Mouse (Mus musculus) ovary, postnatal 14 days (tissue): ENCODE measurements around the gene Ube2h.

Source experiments
- DNase-seq: peaks from one replicate; pipeline ENCODE4 v3.0.0; 2022; ENCODE audit warnings: low spot score

The Ube2h gene

DNA sequence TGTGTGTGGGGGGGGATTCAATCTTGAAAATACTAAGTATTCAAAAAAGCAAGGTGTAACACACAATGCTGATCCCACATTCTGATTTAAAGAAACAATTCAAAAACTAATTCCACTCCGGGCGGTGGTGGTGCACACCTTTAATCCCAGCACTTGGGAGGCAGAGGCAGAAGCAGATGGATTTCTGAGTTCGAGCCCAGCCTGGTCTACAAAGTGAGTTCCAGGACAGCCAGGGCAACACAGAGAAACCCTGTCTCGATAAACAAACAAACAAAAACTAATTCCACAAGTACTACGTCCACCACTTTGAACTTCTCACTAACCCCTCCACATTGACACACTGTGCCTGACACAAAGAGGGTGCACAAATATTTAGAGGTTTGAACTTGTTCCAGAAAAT, 4.7 kb downstream of the Ube2h start:
- DNase-seq, result no peak

DNA sequence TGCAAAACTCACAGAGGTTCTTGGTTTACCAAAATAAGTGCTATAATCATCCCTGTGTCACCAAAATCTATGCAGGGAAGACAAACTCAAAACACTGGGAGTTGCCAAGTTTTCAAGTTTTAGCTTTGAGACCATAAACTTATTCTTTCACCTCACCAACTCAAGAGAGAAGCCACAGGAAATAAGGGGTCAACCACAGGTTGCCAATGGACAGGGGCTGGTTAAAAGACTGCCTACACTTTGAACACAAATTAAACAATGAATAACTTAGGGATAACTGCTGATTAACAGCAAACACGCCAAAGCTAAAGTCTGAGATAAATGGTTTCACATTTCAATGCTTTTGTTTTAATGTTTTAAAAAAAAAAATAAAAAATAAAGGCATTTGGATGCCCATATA, 5.2 kb downstream of the Ube2h start:
- DNase-seq, result no peak

DNA sequence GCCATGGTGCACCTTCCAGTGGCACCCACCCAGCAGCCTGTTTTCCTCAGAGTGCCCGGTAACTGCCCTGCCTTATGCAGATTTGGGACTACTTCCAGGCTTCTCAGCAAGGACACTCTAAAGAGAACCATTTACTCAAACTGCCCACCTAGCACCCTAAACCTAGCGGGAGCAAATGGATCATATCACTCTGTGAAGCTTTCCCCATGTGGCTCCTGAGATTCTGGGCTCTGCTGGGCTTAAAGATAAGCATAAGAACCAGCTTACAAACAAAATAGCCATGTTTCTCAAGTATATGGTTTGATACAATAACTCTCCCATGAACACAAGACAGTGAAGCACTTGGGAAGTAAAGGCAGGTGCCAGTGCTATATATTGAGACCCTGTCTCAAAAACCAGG, 11.8 kb downstream of the Ube2h start:
- no peak for DNase-seq

DNA sequence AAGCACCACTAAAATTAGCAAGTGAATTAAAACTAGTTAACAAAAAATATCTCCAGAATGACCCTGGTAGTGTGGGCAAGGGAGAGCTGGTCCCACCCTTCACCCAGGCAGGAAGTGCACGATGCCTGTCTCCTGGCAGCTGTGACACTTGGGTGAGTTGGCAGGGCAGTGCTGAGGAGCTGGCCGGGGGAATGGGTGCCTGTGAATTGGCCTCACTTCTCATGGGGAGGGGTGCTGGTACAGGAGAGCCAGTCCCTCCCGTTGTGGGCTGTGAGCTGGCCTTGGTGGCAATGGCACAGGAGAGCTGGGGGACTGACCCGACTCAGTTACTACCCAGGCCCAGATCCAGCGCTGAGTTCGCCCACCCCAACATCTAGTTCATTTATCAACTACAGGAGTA, 16.4 kb downstream of the Ube2h start:
- no peak for DNase-seq

DNA sequence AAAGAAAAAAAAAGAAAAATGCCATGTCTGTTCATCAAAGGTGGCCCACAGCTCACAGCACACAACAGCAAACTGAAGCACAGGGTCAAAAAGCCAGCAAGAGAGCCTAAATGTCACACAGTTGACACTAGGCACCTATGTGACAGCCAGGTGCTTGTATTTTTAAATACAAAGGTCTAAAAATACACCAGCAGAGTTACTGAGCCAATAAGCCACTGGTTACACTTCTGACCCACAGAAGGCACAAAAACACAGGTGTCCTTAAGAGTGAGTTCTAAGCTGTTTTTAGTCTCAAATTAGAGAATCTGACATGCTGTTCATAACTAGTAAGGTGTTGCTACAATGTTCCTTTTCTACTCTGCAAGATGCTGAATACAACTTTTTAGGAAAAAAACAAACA, 17.7 kb downstream of the Ube2h start:
- no peak for DNase-seq

DNA sequence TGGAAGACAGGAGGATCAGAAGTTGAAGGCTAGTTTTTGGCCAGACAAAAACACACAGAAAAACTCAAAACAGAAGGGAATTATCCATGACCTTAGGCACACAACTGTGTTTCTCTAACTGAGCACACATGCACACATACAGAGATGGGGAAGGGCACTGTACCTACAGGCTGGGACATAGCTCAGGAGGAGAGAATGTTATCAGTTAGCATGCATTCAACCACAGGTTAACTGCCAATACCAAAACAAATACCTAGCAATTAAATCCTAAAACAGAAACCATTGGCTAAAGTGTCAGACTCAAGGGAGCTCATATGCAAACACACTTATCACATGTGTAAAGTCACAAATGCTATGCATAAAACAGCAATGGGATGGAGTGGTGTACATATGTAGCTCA, 20.2 kb downstream of the Ube2h start:
- DNase-seq, result no peak

DNA sequence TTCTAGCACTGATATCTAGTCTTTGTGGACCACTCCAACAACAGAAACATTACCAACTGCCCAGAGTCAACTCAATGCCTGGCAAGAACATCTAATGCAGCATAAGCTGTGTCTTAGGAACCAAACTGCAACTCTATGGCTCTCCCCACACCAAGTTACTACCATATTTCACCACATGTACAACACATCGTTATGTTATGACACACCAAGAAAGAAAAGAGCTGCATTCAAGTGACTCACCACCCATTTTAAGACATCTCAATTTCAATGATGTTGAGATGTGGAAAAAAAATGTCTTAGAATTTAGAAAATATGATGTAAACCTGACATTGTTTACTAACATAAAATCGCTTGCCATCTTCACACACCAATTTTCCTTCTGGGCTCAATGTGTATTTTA, 22.0 kb downstream of the Ube2h start:
- no peak for DNase-seq

DNA sequence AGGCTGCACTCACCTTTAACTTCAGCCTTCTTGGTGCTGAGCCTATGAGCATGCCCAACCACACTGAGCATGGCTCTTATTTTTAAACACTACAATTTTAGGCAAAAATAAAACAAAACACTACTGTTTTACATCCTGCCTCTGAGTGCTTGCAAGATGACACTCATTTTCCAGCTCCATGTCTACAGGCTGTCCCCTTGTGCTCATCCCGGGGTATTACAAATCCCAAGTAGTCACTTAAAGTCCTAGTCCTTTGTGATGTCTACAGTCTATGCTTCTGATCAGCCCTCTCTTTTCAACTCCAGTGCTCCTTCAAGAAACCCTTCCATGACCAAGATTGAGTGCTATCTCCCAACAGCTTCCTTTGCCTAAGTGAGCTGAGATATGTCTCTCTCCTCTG, 26.0 kb downstream of the Ube2h start:
- DNase-seq, result no peak

DNA sequence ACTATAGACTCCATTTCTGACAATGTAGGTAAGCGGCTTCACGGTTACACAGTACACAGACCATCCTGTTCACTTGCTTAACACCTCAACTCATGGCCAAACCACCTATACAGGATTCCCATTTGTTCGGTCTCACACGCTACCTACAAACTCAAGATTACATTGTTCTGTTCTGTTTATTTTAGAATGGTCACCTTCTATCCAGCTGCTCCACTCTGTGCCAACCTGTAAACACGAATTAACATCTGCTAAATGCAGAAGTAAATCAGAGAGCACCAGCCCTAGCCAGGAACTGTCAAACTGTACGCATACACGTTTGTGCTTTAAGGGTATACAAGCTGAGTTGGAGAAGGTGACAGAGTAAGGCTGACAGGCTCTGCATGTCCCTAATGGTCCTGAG, 27.5 kb downstream of the Ube2h start:
- DNase-seq, result no peak

DNA sequence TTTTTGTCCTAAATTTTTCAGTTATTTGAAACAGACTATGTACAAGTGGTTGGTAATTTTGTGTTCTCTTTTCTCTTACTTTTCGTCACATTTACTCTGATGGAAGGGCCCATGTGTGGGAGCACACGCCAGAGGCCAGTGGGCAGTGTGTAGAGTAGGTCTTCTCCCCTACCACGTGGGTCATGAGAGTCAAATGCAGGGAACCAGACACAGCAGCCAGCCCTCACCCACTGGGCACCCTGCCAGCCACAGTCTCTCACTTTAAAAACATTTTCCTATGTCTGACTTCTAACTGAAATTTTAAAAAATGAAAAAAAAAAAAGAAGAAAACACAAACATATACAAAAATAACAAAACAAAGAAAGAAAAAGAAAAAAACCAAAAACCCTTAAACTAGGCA, 28.0 kb downstream of the Ube2h start:
- DNase-seq, result no peak

DNA sequence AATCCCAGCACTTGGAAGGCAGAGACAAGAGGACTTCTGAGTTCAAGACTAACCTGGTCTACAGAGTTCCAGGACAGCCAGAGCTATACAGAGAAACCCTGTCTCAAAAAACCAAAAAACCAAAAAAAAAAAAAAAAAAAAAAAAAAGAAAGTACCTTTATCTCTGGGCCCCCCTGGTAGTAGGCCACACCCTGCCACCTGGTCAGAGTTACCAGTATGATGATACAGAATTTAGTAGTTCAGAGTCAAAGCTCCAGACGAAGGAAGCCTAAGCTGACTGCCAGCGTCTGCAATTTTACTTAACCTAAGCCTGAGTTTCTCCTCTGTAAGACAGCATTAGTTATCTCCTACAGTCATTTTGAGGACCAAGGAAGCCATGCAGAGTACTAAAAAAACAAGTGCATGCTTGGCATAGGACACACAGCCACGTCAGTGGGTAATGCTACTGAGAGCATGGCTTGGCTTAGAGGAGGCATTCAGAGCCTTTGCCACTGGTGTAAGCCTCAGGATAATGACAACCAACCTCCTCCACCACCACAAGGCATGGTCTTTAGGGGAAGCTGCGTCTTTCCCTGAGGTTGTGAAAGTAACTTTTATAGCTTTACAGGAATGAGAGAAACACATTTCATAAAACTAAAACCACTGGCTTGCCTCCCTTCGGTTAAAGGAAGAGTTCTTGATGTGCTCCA, 29.0 kb downstream of the Ube2h start:
- DNase-seq, result no peak

DNA sequence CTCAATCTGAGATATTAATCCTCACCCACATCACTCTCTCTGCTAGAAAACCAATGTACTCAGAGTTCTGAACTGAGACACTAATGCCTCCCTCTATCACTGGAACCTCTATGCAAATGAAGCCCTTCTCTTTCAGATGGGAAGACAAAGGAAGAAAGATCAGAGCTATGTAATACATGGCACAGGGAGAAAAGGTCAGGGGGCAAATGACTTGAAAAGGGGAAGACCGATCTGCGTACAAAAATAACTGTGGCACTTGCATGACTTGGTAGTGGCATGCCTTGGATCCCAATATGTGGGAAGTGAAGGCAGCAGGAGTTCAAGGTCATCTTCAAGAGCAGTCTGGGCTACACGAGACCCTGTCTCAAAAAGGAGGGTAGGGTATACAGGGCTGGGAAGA, 31.4 kb downstream of the Ube2h start:
- no peak for DNase-seq

DNA sequence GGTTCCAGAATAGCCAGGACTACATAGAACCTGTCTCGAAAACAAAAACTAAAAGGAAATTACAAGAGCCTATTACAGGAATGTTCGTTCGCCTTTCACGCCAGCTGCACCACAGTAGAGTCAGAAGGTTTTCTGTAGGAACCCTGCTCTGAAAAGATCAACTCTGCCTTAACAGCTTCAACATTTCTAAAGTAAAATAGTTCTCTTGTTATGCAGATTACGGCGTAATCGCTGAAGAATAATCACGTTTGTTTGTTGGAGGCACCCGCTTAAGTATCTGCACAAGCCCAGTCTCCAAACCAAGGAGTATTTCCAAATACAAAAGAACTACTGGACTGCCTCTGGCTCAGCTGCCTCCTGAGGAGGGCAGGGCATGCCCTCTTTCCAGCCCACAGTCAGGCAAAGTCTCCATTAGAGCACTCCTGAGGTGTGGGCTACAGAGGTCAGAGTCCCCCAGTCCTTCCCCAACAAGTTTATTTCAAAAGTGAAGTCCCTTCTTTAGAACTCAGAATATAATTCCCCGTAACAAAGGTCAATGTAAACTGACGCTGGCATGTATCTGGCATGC, 31.9 kb downstream of the Ube2h start:
- no peak for DNase-seq

DNA sequence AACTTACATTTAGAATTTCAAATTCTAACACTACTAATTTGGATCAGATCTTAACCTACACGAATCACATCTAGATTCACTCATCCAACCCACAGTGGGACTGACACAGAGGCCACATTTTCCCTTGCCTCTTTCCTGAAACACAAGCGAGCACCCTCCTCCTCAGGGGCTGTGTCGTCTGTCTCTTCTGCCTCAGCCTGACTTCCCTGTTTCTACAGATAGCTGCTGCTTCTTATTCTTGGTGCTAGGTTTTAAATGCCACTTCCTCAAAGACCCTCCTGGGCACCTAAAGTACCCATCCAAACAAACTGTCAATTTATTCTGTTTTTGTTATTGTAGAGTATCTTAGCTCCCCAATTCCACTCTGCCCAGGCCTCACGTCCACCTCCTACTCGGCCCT, 34.5 kb downstream of the Ube2h start:
- DNase-seq, result no peak

DNA sequence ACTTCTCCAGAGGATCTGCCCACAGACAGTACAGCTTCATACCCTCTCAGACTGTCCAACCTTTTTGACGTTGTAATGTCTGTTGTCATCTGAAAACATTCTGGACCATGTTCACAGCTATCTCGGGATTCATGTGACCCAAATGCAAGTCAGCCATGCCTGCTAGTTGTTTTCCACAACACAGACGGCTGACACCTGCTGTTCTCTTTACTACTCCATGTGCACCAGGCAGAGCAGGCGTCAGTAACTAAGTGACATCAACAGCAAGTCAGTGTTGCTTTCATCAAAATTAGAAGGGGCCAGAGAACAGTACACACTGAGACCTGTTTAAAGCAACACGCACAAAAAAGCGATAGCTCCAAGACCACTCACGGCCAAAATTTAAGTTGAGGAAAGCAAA, 36.9 kb downstream of the Ube2h start:
- DNase-seq, result no peak

DNA sequence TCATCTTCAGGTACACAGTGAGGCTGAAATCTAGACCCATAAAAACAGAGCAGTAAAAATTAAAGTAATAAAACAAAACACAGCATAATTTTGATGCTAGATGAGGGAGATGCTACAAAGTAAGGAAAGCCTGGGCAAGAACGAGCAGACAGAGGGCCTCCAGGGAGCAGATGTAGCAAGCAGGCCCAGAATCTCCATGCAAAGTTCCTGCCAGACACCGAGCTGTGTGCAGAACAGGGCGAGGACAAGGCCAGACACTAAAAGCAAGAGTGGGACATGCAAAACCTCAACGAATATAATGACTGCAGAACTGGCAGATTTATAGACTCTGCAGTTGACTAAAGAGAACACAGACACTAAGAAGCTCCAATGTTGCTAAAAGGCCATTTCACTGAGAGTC, 38.9 kb downstream of the Ube2h start:
- DNase-seq, result no peak

DNA sequence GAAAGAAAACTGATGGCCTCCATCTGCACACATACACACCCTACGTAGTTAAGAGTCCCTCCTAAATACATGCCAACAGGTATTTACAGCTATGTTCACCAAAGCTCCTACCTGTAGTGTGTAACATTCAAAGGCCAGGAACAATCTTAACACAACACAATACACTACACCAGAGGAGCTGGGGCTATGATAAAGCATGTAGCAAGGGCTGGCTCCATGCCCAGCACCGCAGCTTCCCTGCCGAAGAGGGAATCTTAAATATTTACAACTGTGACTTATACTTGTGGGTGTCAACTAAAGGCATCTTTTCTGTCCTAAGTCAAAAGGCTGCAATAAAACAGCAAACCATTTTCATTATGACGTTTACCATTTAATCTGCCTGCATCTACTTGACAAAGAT, 41.3 kb downstream of the Ube2h start:
- no peak for DNase-seq

DNA sequence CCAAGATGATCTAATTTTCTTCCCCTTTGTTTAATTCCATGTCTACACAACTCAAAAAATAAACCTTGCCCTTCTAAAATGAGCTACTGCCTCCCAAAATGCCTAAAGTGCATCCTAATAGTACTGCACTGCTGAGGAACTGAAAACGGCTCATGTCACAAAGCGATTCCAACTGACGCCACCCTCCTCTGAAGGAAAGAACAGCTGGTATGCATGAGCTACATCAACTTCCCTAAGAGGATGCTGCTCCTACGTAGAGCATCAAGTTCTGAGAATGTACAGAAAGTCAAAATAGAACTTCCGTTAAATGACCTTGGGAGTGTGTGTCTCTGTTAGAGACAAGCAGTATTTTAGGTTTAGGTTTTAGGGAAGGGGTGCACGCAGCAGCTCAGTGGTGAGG, 45.1 kb downstream of the Ube2h start:
- DNase-seq, result no peak

DNA sequence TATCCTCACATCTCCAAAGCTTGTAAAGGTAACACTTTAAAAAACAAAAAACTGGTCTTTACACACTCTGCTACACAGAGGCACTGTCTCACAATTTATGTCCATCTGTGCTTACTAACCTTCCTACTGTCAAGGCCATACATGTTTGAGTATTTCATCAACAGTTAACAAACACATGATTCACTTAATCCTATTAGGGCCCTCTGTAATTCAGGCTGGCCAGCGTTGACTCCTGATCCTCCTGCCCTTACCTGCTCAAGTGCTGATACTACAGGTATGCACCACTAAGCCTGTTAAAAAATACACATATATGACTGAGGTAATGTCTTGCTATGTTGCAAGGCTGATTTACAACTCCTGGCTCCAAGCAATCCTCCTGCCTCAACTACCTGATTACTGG, 46.4 kb downstream of the Ube2h start:
- DNase-seq, result no peak

DNA sequence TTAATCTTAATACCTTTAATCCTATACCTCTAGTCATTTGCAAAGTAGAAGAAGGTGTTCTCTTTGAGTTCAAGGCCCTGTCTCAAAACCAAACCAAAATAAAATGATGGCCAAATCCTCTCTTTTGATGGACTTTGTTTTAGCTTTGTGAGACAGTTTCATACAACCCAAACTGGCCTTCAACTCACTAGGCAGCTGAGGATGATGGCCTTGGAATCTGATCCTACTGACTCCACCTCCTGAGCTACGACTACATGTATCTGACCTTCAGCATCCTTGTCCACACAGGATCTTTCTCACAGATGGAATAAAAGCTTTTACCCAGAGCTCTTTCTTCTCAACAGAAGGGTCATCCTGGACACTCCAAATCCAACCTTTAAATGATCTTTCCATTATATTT, 48.5 kb downstream of the Ube2h start:
- no peak for DNase-seq

DNA sequence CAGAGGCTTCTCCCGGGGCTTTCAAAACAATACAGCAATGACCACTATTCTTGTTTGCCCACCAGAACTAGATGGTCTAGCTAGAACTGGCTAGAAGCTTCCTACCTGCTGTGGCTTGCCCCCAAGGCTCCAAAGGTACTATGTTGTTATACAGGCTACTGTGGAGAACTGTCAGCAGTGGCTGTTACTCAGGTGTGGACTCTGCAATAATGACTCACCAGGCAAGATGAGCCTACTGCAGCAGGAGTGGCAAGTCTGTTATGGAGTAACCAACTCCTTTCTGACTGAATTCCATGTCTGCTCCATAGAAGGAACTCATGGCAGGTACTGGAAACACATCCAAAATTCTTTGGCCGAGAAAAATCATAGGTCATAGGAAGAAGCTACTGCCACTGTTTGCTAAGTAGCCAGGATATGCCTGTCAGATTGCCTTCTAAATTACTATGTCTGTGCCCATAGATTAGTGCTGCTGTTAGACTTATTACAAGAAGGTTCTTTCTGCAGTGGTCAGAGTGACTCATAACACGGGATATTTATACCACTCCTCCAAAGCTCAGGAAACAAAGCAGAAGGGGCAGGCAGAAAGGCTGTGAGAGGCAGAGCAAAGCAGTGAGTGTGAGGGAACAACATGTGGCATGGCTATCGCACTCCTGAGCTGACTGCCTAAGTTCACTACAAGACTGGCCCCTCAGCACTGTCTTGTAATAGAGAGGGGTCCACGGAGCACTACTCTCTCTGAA, 51.9 kb downstream of the Ube2h start:
- no peak for DNase-seq

DNA sequence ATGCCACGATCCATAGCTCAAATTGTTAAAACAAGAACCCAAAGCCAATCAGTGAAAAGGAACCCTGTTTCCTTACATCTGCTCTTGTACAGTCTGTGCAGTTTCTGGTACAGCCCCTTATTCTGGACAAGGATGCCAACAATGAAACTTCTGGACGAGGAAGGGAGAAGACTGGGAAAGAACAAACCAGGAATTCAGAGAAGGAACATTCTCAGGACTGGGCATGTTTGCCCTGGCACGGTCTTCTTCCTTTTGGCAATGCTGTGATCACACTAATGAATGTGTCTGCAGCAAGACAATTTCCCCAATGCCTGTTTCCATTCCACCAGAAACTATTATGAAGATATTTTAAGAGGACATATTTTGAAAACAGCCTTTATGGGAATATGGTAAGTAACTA, 55.6 kb downstream of the Ube2h start:
- DNase-seq, result no peak

DNA sequence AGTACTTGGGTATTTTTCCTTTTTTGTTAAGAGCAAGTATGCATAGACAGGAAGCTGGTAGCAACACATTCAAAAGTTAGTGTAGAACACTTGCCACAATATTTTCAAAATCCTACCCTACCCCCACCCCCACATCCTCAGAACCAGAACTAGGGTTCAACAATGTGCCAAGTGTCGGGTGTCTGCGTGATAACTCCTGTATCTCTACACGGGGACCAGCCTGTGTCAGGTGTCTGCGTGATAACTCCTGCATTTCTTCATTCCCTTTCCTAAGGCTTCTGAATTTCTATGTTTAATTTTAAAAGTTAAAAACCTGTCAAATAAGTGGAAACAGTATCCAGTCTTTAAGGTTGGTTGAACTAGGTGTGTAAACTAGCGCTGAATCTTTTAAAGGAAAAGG, 58.4 kb downstream of the Ube2h start:
- DNase-seq, result no peak

DNA sequence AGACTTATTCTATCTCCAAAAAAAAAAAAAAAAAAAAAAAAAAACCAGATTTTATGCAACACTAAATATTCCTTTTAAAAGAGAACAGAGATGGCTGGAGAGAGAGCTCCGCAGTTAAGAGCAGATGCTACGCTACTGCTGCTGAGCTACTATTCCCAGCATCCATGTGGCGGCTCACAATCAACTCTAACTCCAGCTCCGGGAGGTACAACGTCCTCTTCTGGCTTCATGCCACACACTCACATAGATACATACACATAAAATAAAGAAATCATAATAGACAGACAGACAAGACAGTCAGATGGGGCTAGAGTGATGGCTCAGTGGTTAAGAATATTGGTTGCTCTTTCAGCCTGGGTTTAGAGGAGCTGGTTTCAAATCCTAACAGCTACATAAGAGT, 58.9 kb downstream of the Ube2h start:
- no peak for DNase-seq
